Mouse (Mus musculus) G1E (cell line): Measurements from ENCODE around the gene Cirbp.

Experiments used
- CTCF ChIP-seq: IDR thresholded peaks from 2 replicates; pipeline ENCODE4 v1.5.1; 2012; ENCODE audit warnings: low read depth, low read length, inconsistent platforms, mixed read lengths
- GATA1 ChIP-seq: IDR thresholded peaks from 2 replicates; pipeline ENCODE4 v1.6.1; 2012; ENCODE audit warnings: borderline replicate concordance, low read length, inconsistent platforms, mixed read lengths
- POLR2AphosphoS5 ChIP-seq: IDR thresholded peaks from 2 replicates; pipeline ENCODE4 v1.6.1; 2012; ENCODE audit warnings: low read depth, low read length, inconsistent platforms; ENCODE audit not compliant: insufficient replicate concordance
- TAL1 ChIP-seq: conservative IDR thresholded peaks from 2 replicates; pipeline ENCODE4 v1.6.1; 2012; ENCODE audit warnings: low read depth, low read length, inconsistent platforms, mixed read lengths

DNA sequence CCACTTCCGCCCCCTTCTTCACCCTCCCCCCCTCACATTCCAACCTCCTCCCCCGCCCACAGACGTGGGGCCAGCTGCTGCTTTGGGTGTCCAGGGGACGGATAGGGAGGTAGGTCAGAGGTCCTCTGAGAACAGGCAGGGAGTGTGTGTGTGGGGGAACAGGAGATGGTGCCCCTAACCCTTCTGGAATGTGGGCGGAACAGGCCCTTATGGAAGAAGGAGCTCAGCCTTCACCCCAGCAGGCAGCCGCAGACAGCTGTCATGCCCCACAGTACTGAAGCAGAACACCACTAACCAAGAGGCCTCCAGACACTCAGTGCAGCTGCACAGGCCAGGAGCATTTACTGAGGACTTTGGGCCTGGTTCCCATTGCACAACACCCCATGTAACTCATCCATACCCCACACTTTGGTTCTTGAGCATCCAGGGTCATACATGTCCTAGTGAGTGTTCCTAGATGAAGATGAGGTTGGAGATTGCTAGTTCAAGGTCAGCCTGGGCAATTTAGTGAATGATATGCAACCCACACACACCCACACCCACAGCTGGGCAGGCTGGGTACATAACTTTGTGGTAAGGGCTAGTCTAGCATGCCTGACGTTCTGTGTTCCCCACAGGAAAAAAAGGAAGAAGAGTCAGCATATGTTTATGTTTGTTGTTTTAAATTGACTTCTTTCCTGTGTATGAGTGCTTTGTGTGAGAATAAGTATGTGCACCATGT is 4.1 kb upstream of the Cirbp start:
- TF ChIP-seq CTCF, result no peak
- no peak for TF ChIP-seq GATA1
- TF ChIP-seq TAL1, result no peak
- 0 out of 2 replicates have a peak, but pooled peaks have one; percentile 1 for TF ChIP-seq POLR2AphosphoS5
